ENCODE assay signal across 21 mouse cellular contexts in the genomic region with DNA sequence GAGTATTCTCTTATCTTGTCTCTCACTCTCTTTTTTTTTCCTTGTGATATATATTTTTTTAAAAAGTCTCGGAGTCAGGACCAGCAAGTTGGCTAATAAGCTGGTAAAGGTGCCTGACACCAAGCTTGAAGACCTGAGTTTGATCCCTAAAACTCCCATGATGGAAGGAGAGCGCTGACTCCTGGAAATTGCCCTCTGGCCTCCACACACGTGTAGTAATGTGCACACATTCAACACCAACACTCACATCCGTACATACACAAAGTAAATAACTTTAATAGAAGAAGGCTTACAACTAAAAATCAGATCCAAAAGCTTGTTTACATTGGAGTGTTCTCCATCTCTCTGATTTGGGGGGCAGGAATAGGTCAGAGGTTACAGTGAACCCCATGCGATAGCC. TPM values are rescaled to one million over a fixed set of nuclear protein-coding genes. Genes with fewer than 3 reads are reported as not detected.
A peak's percentile ranks its signal among the peaks of the same experiment; 100 is the strongest.
DNase-seq lines count a peak whose midpoint lies in the region; ATAC-seq and TF ChIP-seq lines count a peak whose summit lies in the region.
"Had no signal": no experiment of that assay in that cellular context is flagged by ENCODE, and none has a peak within 500 bp of the region (broad histone marks: within the 10 kb centered on the region; RNA-seq: fewer than 3 reads in every experiment).

No protein-coding gene starts in this region.

- H3K4me2 ChIP-seq in forebrain, embryonic 13.5 days = no peak overlapping the region
- peak overlapping the region; percentile 3; the same call in 1 of the 2 replicates for H3K4me2 ChIP-seq in kidney, embryonic 15.5 days
- H3K4me2 ChIP-seq in midbrain, embryonic 13.5 days (replicated peaks) = no peak overlapping the region
- H3K4me2 ChIP-seq in myocyte (ENCODE audit: low read depth) = peak overlapping the region; percentile 70
- H3K4me2 ChIP-seq: embryonic facial prominence, embryonic 12.5 days; forebrain, embryonic 15.5 days; heart, embryonic 13.5 days had no signal

- H3K9ac ChIP-seq in forebrain, embryonic 13.5 days = no peak overlapping the region
- H3K9ac ChIP-seq in kidney, embryonic 15.5 days = no peak overlapping the region
- H3K9ac ChIP-seq in midbrain, embryonic 13.5 days (replicated peaks) = no peak overlapping the region
- H3K9ac ChIP-seq: embryonic facial prominence, embryonic 12.5 days; forebrain, embryonic 15.5 days; heart, embryonic 13.5 days had no signal

- H3K27me3 ChIP-seq in forebrain, embryonic 10.5 days (ENCODE audit: poor library complexity, severe bottlenecking) = no peaks in the 10 kb centered on the region
- no peaks in the 10 kb centered on the region for H3K27me3 ChIP-seq in forebrain, embryonic 13.5 days
- H3K27me3 ChIP-seq in kidney, embryonic 15.5 days = no peaks in the 10 kb centered on the region
- H3K27me3 ChIP-seq in midbrain, embryonic 10.5 days (ENCODE audit: low read depth, poor library complexity, severe bottlenecking) = no peaks in the 10 kb centered on the region
- H3K27me3 ChIP-seq in midbrain, embryonic 13.5 days = no peaks in the 10 kb centered on the region
- H3K27me3 ChIP-seq in myocyte (ENCODE audit: control insufficient read depth, insufficient read depth, insufficient read length) = no peaks in the 10 kb centered on the region
- H3K27me3 ChIP-seq: embryonic facial prominence, embryonic 12.5 days; forebrain, embryonic 15.5 days; heart, embryonic 13.5 days had no signal

- peak overlapping the region; percentile 70; the same call in 1 of the 2 replicates for H3K27ac ChIP-seq in forebrain, embryonic 10.5 days
- no peak overlapping the region for H3K27ac ChIP-seq in forebrain, embryonic 13.5 days
- no peak overlapping the region for H3K27ac ChIP-seq in kidney, embryonic 15.5 days
- H3K27ac ChIP-seq in midbrain, embryonic 10.5 days (replicated peaks) = peak overlapping the region; percentile 76
- no peak overlapping the region for H3K27ac ChIP-seq in midbrain, embryonic 13.5 days
- H3K27ac ChIP-seq: forebrain, embryonic 15.5 days; heart, embryonic 13.5 days had no signal

- H3K36me3 ChIP-seq in forebrain, embryonic 10.5 days (replicated peaks) = no peaks in the 10 kb centered on the region
- H3K36me3 ChIP-seq in forebrain, embryonic 13.5 days (ENCODE audit: poor library complexity, severe bottlenecking) = no peaks in the 10 kb centered on the region
- no peaks in the 10 kb centered on the region for H3K36me3 ChIP-seq in kidney, embryonic 15.5 days
- H3K36me3 ChIP-seq in midbrain, embryonic 10.5 days = no peaks in the 10 kb centered on the region
- H3K36me3 ChIP-seq in midbrain, embryonic 13.5 days = no peaks in the 10 kb centered on the region
- no peaks in the 10 kb centered on the region for H3K36me3 ChIP-seq in myocyte (ENCODE audit: control insufficient read depth, insufficient read depth)
- H3K36me3 ChIP-seq: embryonic facial prominence, embryonic 12.5 days; forebrain, embryonic 15.5 days; G1E; heart, embryonic 13.5 days had no signal

- WGBS in forebrain, embryonic 10.5 days = 76% methylated on average over 5 of the region's 5 CpGs
- WGBS in forebrain, embryonic 13.5 days = 79% methylated on average over 5 of the region's 5 CpGs
- WGBS in kidney, embryonic 15.5 days = 58% methylated on average over 5 of the region's 5 CpGs
- WGBS in midbrain, embryonic 10.5 days = 84% methylated on average over 5 of the region's 5 CpGs
- 78% methylated on average over 5 of the region's 5 CpGs for WGBS in midbrain, embryonic 13.5 days

- no peak overlapping the region for H3ac ChIP-seq in myocyte (ENCODE audit: control insufficient read depth, insufficient read length)

- no peak for DNase-seq in forebrain, embryonic 10.5 days (ENCODE audit: extremely low spot score, low spot score)
- no peak for DNase-seq in kidney, postnatal 10 days
- DNase-seq in midbrain, embryonic 10.5 days (ENCODE audit: low spot score) = no peak
- no peak for DNase-seq in thymus, postnatal 36 days
- DNase-seq: adrenal gland, adult 8-10 months; B cell, adult 2 months; cerebellum, adult 2 months; cerebellum, postnatal 10 days; gastrocnemius, postnatal 36 days; heart, postnatal 4 days had no signal

- no peak overlapping the region for H3K4me3 ChIP-seq in forebrain, embryonic 10.5 days
- no peak overlapping the region for H3K4me3 ChIP-seq in forebrain, embryonic 13.5 days
- H3K4me3 ChIP-seq in kidney, embryonic 15.5 days (replicated peaks) = no peak overlapping the region
- H3K4me3 ChIP-seq in midbrain, embryonic 10.5 days = no peak overlapping the region
- H3K4me3 ChIP-seq in midbrain, embryonic 13.5 days (replicated peaks) = no peak overlapping the region
- no peak overlapping the region for H3K4me3 ChIP-seq in myocyte
- H3K4me3 ChIP-seq: embryonic facial prominence, embryonic 12.5 days; forebrain, embryonic 15.5 days; heart, embryonic 13.5 days had no signal

- H3K4me1 ChIP-seq in forebrain, embryonic 10.5 days = peaks cover 22% of the 10 kb centered on the region
- H3K4me1 ChIP-seq in forebrain, embryonic 13.5 days = peaks cover 31% of the 10 kb centered on the region
- peaks cover 17% of the 10 kb centered on the region for H3K4me1 ChIP-seq in kidney, embryonic 15.5 days
- peaks cover 21% of the 10 kb centered on the region for H3K4me1 ChIP-seq in midbrain, embryonic 10.5 days
- peaks cover 23% of the 10 kb centered on the region for H3K4me1 ChIP-seq in midbrain, embryonic 13.5 days (replicated peaks)

- H3K9me3 ChIP-seq in forebrain, embryonic 10.5 days = no peaks in the 10 kb centered on the region
- H3K9me3 ChIP-seq in forebrain, embryonic 13.5 days (replicated peaks) = no peaks in the 10 kb centered on the region
- no peaks in the 10 kb centered on the region for H3K9me3 ChIP-seq in kidney, embryonic 15.5 days (replicated peaks)
- no peaks in the 10 kb centered on the region for H3K9me3 ChIP-seq in midbrain, embryonic 10.5 days (replicated peaks)
- H3K9me3 ChIP-seq in midbrain, embryonic 13.5 days = no peaks in the 10 kb centered on the region
- H3K9me3 ChIP-seq: embryonic facial prominence, embryonic 12.5 days; forebrain, embryonic 15.5 days; G1E; heart, embryonic 13.5 days had no signal

- ATAC-seq in forebrain, embryonic 13.5 days = no peak
- no peak for ATAC-seq in kidney, embryonic 15.5 days (replicated peaks; ENCODE audit: low FRiP score)
- no peak for ATAC-seq in midbrain, embryonic 13.5 days
- ATAC-seq: CD4-positive, CD25-positive, alpha-beta regulatory T cell, adult 4 months; forebrain, embryonic 15.5 days; hindbrain, embryonic 16.5 days had no signal

- no peaks in the 10 kb centered on the region for H3K79me2 ChIP-seq in myocyte (ENCODE audit: control insufficient read depth, insufficient read depth)

- no peak for TF ChIP-seq POLR2A in myocyte (IDR thresholded peaks at IDR 0.05; ENCODE audit: insufficient read length, low read depth)

TF ChIP-seq in myocyte, 11 proteins besides CTCF, POLR2A, EP300 and RAD21:
- TF ChIP-seq REST (IDR thresholded peaks at IDR 0.05; ENCODE audit: insufficient read depth, insufficient read length) (no peak), E2F4 (IDR thresholded peaks at IDR 0.05; ENCODE audit: insufficient read depth) (no peak)

RNA-seq across cellular contexts. Expression of gene Sgk2, which starts 13.9 kb away (rescaled TPM):
- polyA plus RNA-seq in forebrain, embryonic 10.5 days (2016; fragmentation: Nextera tagmentation; extraction: Ambion mirVana) = not detected in 2 replicates
- polyA plus RNA-seq in forebrain, embryonic 13.5 days (2015; fragmentation: Nextera tagmentation; extraction: Ambion mirVana) = not detected in 2 replicates
- polyA plus RNA-seq in kidney, embryonic 15.5 days (2015; fragmentation: Nextera tagmentation; extraction: Ambion mirVana) = 5.9 and 7.3 TPM in 2 replicates
- not detected in 2 replicates for polyA plus RNA-seq in midbrain, embryonic 10.5 days (2016; fragmentation: Nextera tagmentation; extraction: Ambion mirVana)
- polyA plus RNA-seq in midbrain, embryonic 13.5 days (2015; fragmentation: Nextera tagmentation; extraction: Ambion mirVana) = 0.06 TPM in 1 of 2 replicates, not detected in the other
- not detected for polyA plus RNA-seq in myocyte (2012; fragmentation: generic; extraction: Trizol)
- polyA plus RNA-seq: CD4-positive, CD25-positive, alpha-beta regulatory T cell, adult 4 months; forebrain, embryonic 15.5 days; G1E; heart, embryonic 13.5 days; heart, postnatal 0 days had no signal

RNA-seq across cellular contexts. Expression of gene L3mbtl1, which starts 29.9 kb away (rescaled TPM):
- polyA plus RNA-seq in forebrain, embryonic 10.5 days (2016; fragmentation: Nextera tagmentation; extraction: Ambion mirVana) = 0.11 and 0.33 TPM in 2 replicates
- polyA plus RNA-seq in forebrain, embryonic 13.5 days (2015; fragmentation: Nextera tagmentation; extraction: Ambion mirVana) = 0.25 and 0.37 TPM in 2 replicates
- 0.13 and 0.48 TPM in 2 replicates for polyA plus RNA-seq in kidney, embryonic 15.5 days (2015; fragmentation: Nextera tagmentation; extraction: Ambion mirVana)
- polyA plus RNA-seq in midbrain, embryonic 10.5 days (2016; fragmentation: Nextera tagmentation; extraction: Ambion mirVana) = 0.15 and 0.23 TPM in 2 replicates
- 0.39 and 0.57 TPM in 2 replicates for polyA plus RNA-seq in midbrain, embryonic 13.5 days (2015; fragmentation: Nextera tagmentation; extraction: Ambion mirVana)
- not detected for polyA plus RNA-seq in myocyte (2012; fragmentation: generic; extraction: Trizol)
- polyA plus RNA-seq: G1E; heart, postnatal 0 days had no signal

RNA-seq across cellular contexts. Expression of gene Srsf6, which starts 41.9 kb away (rescaled TPM):
- 291 and 302 TPM in 2 replicates for polyA plus RNA-seq in forebrain, embryonic 10.5 days (2016; fragmentation: Nextera tagmentation; extraction: Ambion mirVana)
- polyA plus RNA-seq in forebrain, embryonic 13.5 days (2015; fragmentation: Nextera tagmentation; extraction: Ambion mirVana) = 212 and 238 TPM in 2 replicates
- 218 and 221 TPM in 2 replicates for polyA plus RNA-seq in kidney, embryonic 15.5 days (2015; fragmentation: Nextera tagmentation; extraction: Ambion mirVana)
- 267 and 269 TPM in 2 replicates for polyA plus RNA-seq in midbrain, embryonic 10.5 days (2016; fragmentation: Nextera tagmentation; extraction: Ambion mirVana)
- polyA plus RNA-seq in midbrain, embryonic 13.5 days (2015; fragmentation: Nextera tagmentation; extraction: Ambion mirVana) = 196 and 204 TPM in 2 replicates
- 61.5 TPM for polyA plus RNA-seq in myocyte (2012; fragmentation: generic; extraction: Trizol)

RNA-seq across cellular contexts. Expression of gene Ift52, which starts 43.9 kb away (rescaled TPM):
- polyA plus RNA-seq in forebrain, embryonic 10.5 days (2016; fragmentation: Nextera tagmentation; extraction: Ambion mirVana) = 50.0 and 52.2 TPM in 2 replicates
- polyA plus RNA-seq in forebrain, embryonic 13.5 days (2015; fragmentation: Nextera tagmentation; extraction: Ambion mirVana) = 44.8 and 48.9 TPM in 2 replicates
- polyA plus RNA-seq in kidney, embryonic 15.5 days (2015; fragmentation: Nextera tagmentation; extraction: Ambion mirVana) = 51.7 and 54.8 TPM in 2 replicates
- polyA plus RNA-seq in midbrain, embryonic 10.5 days (2016; fragmentation: Nextera tagmentation; extraction: Ambion mirVana) = 56.2 and 56.4 TPM in 2 replicates
- 47.0 and 48.5 TPM in 2 replicates for polyA plus RNA-seq in midbrain, embryonic 13.5 days (2015; fragmentation: Nextera tagmentation; extraction: Ambion mirVana)
- 21.1 TPM for polyA plus RNA-seq in myocyte (2012; fragmentation: generic; extraction: Trizol)

Comparison
In these comparisons a context has a peak if more than half of its experiments do, and no peak if none do; other contexts are left out.
1. H3K27ac ChIP-seq: peak in forebrain, embryonic 10.5 days (single experiment) and midbrain, embryonic 10.5 days (single experiment); none in forebrain, embryonic 13.5 days (single experiment), kidney, embryonic 15.5 days (single experiment) and midbrain, embryonic 13.5 days (single experiment).
2. H3K4me2 ChIP-seq: peak in kidney, embryonic 15.5 days (single experiment) and myocyte (single experiment); none in forebrain, embryonic 13.5 days (single experiment) and midbrain, embryonic 13.5 days (single experiment).